Mouse (Mus musculus) hindbrain, embryonic 15.5 days (tissue): ENCODE measurements around the gene Orc5. TPM values are rescaled to one million over a fixed set of nuclear protein-coding genes. Genes with fewer than 3 reads are reported as not detected.

Source experiments
- ATAC-seq: fragments of 200-750 bp; cut with Nextera tagmentation; 2 replicates; pipeline ENCODE4 v1.8.0; 2017; ENCODE audit warnings: low read depth, moderate number of reproducible peaks, moderate TSS enrichment; ENCODE audit not compliant: low FRiP score
- H3K27ac ChIP-seq: fragments of 300-500 bp; sonication (generic); replicated peaks from 2 replicates; pipeline ENCODE4 v1.5.1; 2015; ENCODE audit warnings: mild to moderate bottlenecking, inconsistent platforms
- H3K27me3 ChIP-seq: fragments of 300-500 bp; sonication (generic); 2 replicates; pipeline ENCODE4 v1.6.1; 2015; ENCODE audit warnings: control low read depth, inconsistent platforms
- H3K36me3 ChIP-seq: fragments of 300-500 bp; sonication (generic); 2 replicates; pipeline ENCODE4 v1.6.1; 2015; ENCODE audit warnings: control low read depth, inconsistent platforms
- H3K4me1 ChIP-seq: fragments of 300-500 bp; sonication (generic); replicated peaks from 2 replicates; pipeline ENCODE4 v1.6.1; 2015; ENCODE audit warnings: control low read depth, inconsistent platforms
- H3K4me2 ChIP-seq: fragments of 300-500 bp; sonication (generic); 2 replicates; pipeline ENCODE4 v1.6.1; 2015; ENCODE audit warnings: moderate library complexity, mild to moderate bottlenecking, inconsistent platforms
- H3K4me3 ChIP-seq: fragments of 300-500 bp; sonication (generic); 2 replicates; pipeline ENCODE4 v1.5.1; 2015; ENCODE audit warnings: mild to moderate bottlenecking, inconsistent platforms
- H3K9ac ChIP-seq: fragments of 300-500 bp; sonication (generic); 2 replicates; pipeline ENCODE4 v1.6.1; 2015; ENCODE audit warnings: inconsistent platforms
- H3K9me3 ChIP-seq: fragments of 300-500 bp; sonication (generic); 2 replicates; pipeline ENCODE4 v1.6.1; 2016; ENCODE audit warnings: control low read depth, inconsistent platforms
- WGBS: fragments of 180-500 bp; shearing (Covaris S2); methylation state at CpG from one replicate; pipeline ENCODE4 v1.1.7; 2015; 5-methylcytosine and 5-hydroxymethylcytosine counted together
- polyA plus RNA-seq: library from polyadenylated mRNA; unstranded; fragments of >200 nt; fragmentation: Nextera tagmentation; extraction: Ambion mirVana; gene quantifications from 2 replicates; pipeline ENCODE4 v1.2.1, GENCODE M21; 2015

The Orc5 gene
- polyA plus RNA-seq, 1 experiment from 2014 or later, result 34.6 TPM

DNA sequence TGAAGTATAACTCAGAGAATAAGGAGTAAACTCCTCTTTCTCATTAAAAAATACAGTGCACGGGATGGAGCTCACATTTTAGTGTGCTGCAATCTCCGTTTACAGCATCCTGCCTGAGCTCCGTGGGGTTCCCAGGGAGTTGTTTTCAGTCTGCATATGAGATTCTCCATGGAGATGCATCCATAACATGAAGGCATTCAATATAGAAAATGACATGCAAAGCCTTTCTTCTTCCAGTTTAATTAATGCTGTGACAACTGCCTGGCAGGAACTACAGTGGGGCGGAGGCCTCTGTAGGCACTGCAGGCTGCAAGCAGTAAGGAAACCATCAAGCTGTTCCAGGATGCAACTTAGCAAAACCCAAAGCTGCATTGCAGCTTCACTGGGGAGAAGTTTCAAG, 79.0 kb downstream of the Orc5 start:
- Histone ChIP-seq H3K27ac (no peak overlapping the region), H3K9ac (no peak overlapping the region), H3K9me3 (no peaks in the 10 kb centered on the region), H3K4me1 (0 out of 2 replicates have a peak, but pooled peaks cover 3% of the 10 kb centered on the region), H3K36me3 (no peaks in the 10 kb centered on the region), H3K4me2 (no peak overlapping the region), H3K27me3 (no peaks in the 10 kb centered on the region), H3K4me3 (no peak overlapping the region)
- 38% methylated on average over 4 of the region's 4 CpGs for WGBS
- ATAC-seq, result no peak; the same call in 1 of the 2 replicates

DNA sequence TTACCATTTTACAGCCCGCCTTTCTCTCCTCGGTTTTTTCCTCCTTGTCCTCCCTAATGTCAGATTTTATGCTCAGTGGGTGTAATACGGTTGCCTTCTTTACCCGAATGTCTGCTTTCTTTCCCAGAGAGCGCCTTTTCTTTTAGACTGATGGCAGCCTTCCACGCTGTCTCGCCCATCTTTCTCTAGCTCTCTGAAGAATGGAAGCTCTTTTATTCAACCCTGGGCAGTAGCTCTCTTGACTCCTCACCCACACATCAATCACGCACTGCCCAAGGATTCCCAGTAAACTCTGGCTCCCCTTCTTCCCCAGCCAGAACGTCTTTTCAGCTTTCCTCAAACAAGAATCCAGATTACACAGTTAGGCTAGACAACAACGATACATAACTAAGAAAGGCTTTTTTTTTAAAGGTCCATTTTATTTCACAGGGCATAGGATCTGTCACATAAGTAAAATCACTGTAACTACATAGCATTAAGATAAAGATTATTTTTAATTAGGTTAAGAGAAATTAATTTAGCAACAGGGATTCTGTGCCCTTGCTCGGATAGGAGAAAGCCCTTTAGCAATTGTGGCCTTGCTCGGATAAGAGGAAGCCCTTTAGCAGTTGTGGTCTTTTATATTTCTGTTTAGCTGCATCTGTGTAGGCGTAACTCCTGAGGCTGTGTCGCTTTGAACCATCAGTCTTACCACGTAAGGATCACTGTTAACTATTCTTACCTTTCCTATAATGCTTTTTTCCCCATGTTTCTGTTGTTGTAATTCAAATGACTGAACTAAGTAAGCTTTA, 97.2 kb downstream of the Orc5 start:
- H3K27ac ChIP-seq, result 0 out of 2 replicates have a peak overlapping the region, but pooled peaks have one; percentile 22
- H3K4me3 ChIP-seq, result no peak overlapping the region
- no peak overlapping the region for H3K9ac ChIP-seq
- ATAC-seq, result peak; percentile 85
- peaks cover 7% of the 10 kb centered on the region; the same call in 1 of the 2 replicates for H3K4me1 ChIP-seq
- WGBS, result 25% methylated on average over 15 of the region's 15 CpGs
- no peaks in the 10 kb centered on the region for H3K27me3 ChIP-seq
- H3K9me3 ChIP-seq, result no peaks in the 10 kb centered on the region
- H3K4me2 ChIP-seq, result peak overlapping the region; percentile 22
- no peaks in the 10 kb centered on the region for H3K36me3 ChIP-seq

DNA sequence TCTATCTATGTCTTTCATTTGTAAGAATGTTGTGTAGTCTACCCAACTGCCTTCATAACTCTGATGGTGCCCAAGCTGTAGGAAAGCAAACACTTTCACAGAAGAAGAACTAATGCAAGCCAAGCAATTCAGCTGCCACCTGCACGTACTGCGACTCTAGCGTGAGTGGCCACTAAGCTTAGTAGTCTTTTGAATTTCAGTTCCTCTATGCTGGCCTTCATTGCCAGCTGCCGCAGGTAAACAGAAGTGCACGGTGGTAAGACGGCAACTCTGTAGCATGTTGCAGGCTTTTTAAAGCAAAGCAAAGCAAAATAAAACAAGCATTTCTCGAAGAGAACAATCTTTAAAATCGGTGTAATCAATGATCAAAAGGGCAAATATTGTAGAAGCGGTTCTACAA, 97.8 kb downstream of the Orc5 start:
- no peaks in the 10 kb centered on the region for H3K36me3 ChIP-seq
- H3K9me3 ChIP-seq, result no peaks in the 10 kb centered on the region
- no peaks in the 10 kb centered on the region for H3K27me3 ChIP-seq
- ATAC-seq, result no peak
- no peak overlapping the region for H3K27ac ChIP-seq
- H3K4me1 ChIP-seq, result peaks cover 7% of the 10 kb centered on the region; the same call in 1 of the 2 replicates
- peak overlapping the region; percentile 22 for H3K4me2 ChIP-seq
- WGBS, result 18% methylated on average over 9 of the region's 9 CpGs
- H3K9ac ChIP-seq, result no peak overlapping the region
- no peak overlapping the region for H3K4me3 ChIP-seq

DNA sequence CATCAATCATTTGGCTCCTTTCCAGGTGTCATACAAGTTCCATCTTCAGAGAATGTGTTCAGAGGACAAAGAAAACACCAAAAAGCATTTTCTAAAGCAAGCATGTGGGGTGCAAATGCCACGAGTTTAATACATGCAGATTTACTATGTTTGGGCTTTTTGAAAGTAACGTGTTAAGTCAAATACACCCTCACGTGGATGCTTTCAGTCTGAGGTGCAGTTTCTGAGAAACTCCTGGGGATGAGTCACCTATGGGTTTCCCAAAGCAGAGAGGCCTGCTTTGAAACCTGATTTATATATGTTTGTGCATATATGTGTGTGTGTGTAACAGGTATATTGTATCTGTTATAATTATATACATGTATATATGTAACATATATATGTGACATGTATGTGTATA, 98.5 kb downstream of the Orc5 start:
- Histone ChIP-seq H3K9ac (no peak overlapping the region), H3K4me1 (peaks cover 7% of the 10 kb centered on the region; the same call in 1 of the 2 replicates), H3K27ac (no peak overlapping the region), H3K9me3 (no peaks in the 10 kb centered on the region), H3K36me3 (no peaks in the 10 kb centered on the region), H3K4me2 (no peak overlapping the region), H3K27me3 (no peaks in the 10 kb centered on the region), H3K4me3 (no peak overlapping the region)
- WGBS, result 64% methylated on average over 3 of the region's 3 CpGs
- no peak for ATAC-seq

DNA sequence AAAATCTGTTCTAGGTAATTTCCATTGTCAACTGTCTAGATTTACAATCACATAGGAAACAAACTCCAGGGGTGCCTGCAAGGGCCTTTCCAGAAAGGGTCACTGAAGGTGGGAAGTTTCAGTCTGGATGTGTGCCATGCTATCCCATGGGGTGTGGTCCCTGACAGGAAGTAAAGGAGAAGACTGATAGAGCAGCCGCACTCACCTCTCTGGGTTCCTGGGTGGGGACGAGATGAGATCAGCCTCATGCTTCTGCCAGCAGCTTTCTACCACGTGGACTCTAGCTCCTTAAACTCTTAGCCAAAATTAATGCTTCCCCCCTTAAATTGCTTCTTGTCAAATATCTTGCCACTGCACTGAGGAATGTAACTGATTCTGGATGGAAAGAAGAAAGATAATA, 100.7 kb downstream of the Orc5 start:
- Histone ChIP-seq H3K4me2 (no peak overlapping the region), H3K9ac (no peak overlapping the region), H3K9me3 (no peaks in the 10 kb centered on the region), H3K27ac (no peak overlapping the region), H3K4me3 (no peak overlapping the region), H3K36me3 (no peaks in the 10 kb centered on the region), H3K4me1 (peaks cover 7% of the 10 kb centered on the region; the same call in 1 of the 2 replicates), H3K27me3 (no peaks in the 10 kb centered on the region)
- WGBS, result 89% methylated on average over 3 of the region's 3 CpGs
- no peak for ATAC-seq

Other genes starting within 250 kb of the Orc5 start
- 38.8 and 46.4 TPM in 2 replicates for gene Reln, start 205.7 kb downstream of the Orc5 start, polyA plus RNA-seq
- gene Lhfpl3, start 195.6 kb upstream of the Orc5 start, polyA plus RNA-seq, result 22.4 and 25.1 TPM in 2 replicates